Mouse (Mus musculus) right cerebral cortex, postnatal 10 days (tissue): ENCODE measurements around the gene 2610028H24Rik.
A peak's percentile ranks its signal among the peaks of the same experiment; 100 is the strongest.

ENCODE experiments used
- DNase-seq, 2 experiments: peaks; one replicate each; pipeline ENCODE4 v3.0.0; 2021; ENCODE audit warnings: low spot score in 2 of 2

Gene 2610028H24Rik

GRCm38 (mm10) chr10:76489205-76489604, 40.3 kb downstream of the 2610028H24Rik start:
- no peak for DNase-seq

- DNase-seq, result no peak
These were observed 44.6 kb downstream of the 2610028H24Rik start for GRCm38 (mm10) chr10:76493527-76493926.

GRCm38 (mm10) chr10:76495501-76495900, 46.6 kb downstream of the 2610028H24Rik start:
- no peak for DNase-seq

- no peak for DNase-seq
These were observed 47.5 kb downstream of the 2610028H24Rik start for GRCm38 (mm10) chr10:76496366-76496765.

DNA sequence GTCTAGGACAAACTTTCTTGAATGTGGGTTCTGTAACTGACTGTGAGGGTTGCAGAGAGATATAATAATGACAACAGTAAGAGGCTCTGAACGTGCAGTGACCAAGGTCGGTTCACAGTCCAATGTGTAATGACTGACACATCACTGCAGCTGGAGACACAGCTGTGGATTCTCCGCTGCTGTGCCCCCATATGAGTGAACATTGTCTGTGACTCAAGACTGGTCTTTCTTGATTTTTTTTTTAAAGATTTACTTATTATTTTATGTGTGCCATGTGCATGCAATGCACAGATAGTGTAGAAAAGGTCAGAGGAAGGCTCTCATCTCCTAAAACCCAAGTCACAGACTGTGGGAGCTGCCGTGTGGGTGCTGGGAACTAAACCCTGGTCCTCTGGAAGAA, 48.6 kb downstream of the 2610028H24Rik start:
- no peak for DNase-seq

DNA sequence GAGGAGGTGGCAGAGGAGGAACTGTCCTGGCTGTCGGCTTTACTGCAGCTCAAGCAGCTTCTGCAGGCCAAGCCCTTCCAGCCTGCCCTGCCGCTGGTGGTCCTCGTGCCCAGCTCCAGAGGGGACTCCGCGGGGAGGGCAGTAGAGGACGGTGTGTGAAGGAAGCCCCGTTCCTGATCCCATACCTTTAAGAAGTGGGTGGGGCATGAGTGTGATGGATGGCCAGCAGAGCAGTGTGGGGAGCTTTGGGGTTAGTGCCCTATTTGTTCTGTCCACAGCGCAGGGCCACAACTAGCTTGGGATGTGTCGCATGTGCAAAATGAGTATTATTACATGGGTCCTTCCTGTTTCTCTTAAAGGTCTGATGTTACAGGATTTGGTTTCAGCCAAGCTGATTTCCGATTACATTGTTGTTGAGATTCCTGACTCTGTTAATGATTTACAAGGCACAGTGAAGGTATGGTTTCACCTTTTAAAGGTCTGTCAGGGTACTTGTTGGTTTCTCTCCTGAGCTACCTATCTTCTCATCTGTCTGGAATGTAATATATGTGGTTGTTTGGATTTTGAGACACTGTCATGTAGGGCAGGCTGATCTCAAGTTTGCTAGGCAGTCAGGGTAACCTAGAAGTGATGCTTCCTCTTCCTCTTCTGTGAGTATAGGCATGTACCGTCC, 55.5 kb downstream of the 2610028H24Rik start:
- no peak for DNase-seq

GRCm38 (mm10) chr10:76505865-76506264, 57.0 kb downstream of the 2610028H24Rik start:
- DNase-seq, result peak in 1 of 2 experiments; percentile 2
